Mouse (Mus musculus) small intestine, adult 2 months (tissue): Measurements from ENCODE around the gene D030056L22Rik.

Experiments used
- CTCF ChIP-seq: fragments of 200-500 bp; IDR thresholded peaks from 2 replicates; pipeline ENCODE4 v1.5.1; 2012; ENCODE audit warnings: low read depth, mild to moderate bottlenecking, control low read depth, inconsistent platforms, low read length, moderate library complexity, mixed read lengths; ENCODE audit not compliant: insufficient replicate concordance, insufficient read length; ENCODE audit errors: extremely low read depth
- POLR2A ChIP-seq: fragments of 200-500 bp; IDR thresholded peaks from 2 replicates; pipeline ENCODE4 v1.6.1; 2012; ENCODE audit warnings: low read depth, mild to moderate bottlenecking, control low read depth, inconsistent platforms, low read length, moderate library complexity

DNA sequence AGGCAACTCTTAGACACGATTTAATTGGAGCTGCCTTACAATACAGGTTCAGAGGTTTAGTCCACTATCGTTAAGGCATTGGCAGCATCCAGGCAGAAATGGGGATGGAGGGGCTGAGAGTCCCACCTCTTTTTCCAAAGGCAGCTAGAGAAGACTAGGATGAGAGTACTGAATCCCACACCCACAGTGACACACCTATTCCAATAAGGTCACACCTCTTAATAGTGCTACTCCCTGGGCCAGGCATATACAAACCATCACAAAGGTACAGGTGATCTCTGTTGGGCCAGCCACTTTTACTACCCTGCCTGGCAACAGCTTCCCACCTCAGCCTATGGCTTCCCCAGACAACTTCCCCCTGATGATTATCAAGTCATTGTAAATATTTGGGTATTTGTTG is 20.2 kb upstream of the D030056L22Rik start:
- TF ChIP-seq POLR2A (no peak), CTCF (no peak)
